Mouse (Mus musculus): ENCODE data around the gene Coro1c.

GRCm38 (mm10) chr5:113847636-113848035, 60.9 kb downstream of the Coro1c start:
- TF ChIP-seq CTCF (IDR thresholded peaks at IDR 0.05; ENCODE audit: borderline replicate concordance, extremely low read depth, insufficient read depth, insufficient read length) = no peak
- no peak for TF ChIP-seq POLR2A (IDR thresholded peaks at IDR 0.05; ENCODE audit: borderline replicate concordance, extremely low read depth, insufficient read depth, insufficient read length, poor library complexity, severe bottlenecking)
